Mouse (Mus musculus) neural tube, embryonic 11.5 days (tissue): ENCODE measurements around the gene Prss8. TPM values are rescaled to one million over a fixed set of nuclear protein-coding genes. Genes with fewer than 3 reads are reported as not detected.
A peak's percentile ranks its signal among the peaks of the same experiment; 100 is the strongest.
"Not testable (repeated sequence)": the region's sequence is repeated elsewhere in the genome, so short reads cannot be mapped to it uniquely, and the experiment has no call there.

Experiments
- ATAC-seq: fragments of 200-750 bp; cut with Nextera tagmentation; 2 replicates; pipeline ENCODE4 v1.8.0; 2017; ENCODE audit warnings: moderate number of reproducible peaks, mild to moderate bottlenecking, moderate TSS enrichment, moderate library complexity; ENCODE audit not compliant: insufficient read depth, low FRiP score, low TSS enrichment
- DNase-seq: peaks from one replicate; pipeline ENCODE4 v3.0.0-alpha.2; 2015; ENCODE audit warnings: low spot score
- H3K27ac ChIP-seq: fragments of 300-500 bp; sonication (generic); 2 replicates; pipeline ENCODE4 v1.5.1; 2014; ENCODE audit warnings: low read depth, mild to moderate bottlenecking, low read length
- H3K27me3 ChIP-seq: fragments of 300-500 bp; sonication (generic); 2 replicates; pipeline ENCODE4 v1.6.1; 2014; ENCODE audit warnings: mild to moderate bottlenecking, low read length, mixed read lengths; ENCODE audit not compliant: control insufficient read depth, insufficient read depth
- H3K36me3 ChIP-seq: fragments of 300-500 bp; sonication (generic); 2 replicates; pipeline ENCODE4 v1.6.1; 2014; ENCODE audit warnings: mild to moderate bottlenecking, low read length, moderate library complexity, mixed read lengths; ENCODE audit not compliant: control insufficient read depth, insufficient read depth
- H3K4me1 ChIP-seq: fragments of 300-500 bp; sonication (generic); 2 replicates; pipeline ENCODE4 v1.6.1; 2014; ENCODE audit warnings: low read length, mixed read lengths; ENCODE audit not compliant: control insufficient read depth, insufficient read depth
- H3K4me2 ChIP-seq: fragments of 300-500 bp; sonication (generic); 2 replicates; pipeline ENCODE4 v1.6.1; 2014; ENCODE audit warnings: low read depth, mild to moderate bottlenecking, moderate library complexity
- H3K4me3 ChIP-seq: fragments of 300-500 bp; sonication (generic); 2 replicates; pipeline ENCODE4 v1.5.1; 2014; ENCODE audit warnings: low read depth, low read length
- H3K9ac ChIP-seq: fragments of 300-500 bp; sonication (generic); 2 replicates; pipeline ENCODE4 v1.6.1; 2014; ENCODE audit warnings: mild to moderate bottlenecking, low read length
- H3K9me3 ChIP-seq: fragments of 300-500 bp; sonication (generic); 2 replicates; pipeline ENCODE4 v1.6.1; 2016; ENCODE audit warnings: low read length; ENCODE audit not compliant: control insufficient read depth
- WGBS: fragments of 180-500 bp; shearing (Covaris S2); extraction: QIAGEN DNeasy Blood & Tissue Kit; methylation state at CpG from one replicate; pipeline ENCODE4 v1.1.7; 2014; 5-methylcytosine and 5-hydroxymethylcytosine counted together
- polyA plus RNA-seq: library from polyadenylated mRNA; unstranded; fragments of >200 nt; fragmentation: Nextera tagmentation; extraction: Ambion mirVana; gene quantifications from 2 replicates; pipeline ENCODE4 v1.2.1, GENCODE M21; 2014

Prss8 gene
- polyA plus RNA-seq, 1 experiment from 2014 or later = 2.0 TPM

DNA sequence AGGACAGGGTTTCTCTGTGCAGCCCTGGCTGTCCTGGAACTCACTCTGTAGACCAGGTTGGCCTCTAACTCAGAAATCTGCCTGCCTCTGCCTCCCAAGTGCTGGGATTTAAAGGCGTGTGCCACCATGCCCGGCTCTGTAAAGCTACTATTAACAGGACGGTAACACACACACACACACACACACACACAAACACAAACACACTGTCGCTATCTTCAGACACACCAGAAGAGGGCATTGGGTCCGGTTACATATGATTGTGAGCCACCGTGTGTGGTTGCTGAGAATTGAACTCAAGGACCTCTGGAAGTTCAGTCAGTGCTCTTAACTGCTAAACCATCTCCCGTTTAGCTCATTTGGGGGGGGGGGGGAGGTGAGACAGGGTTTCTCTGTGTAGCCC lies 34.0 kb downstream of the Prss8 start:
- H3K36me3 ChIP-seq, H3K9me3 ChIP-seq, H3K27ac ChIP-seq, H3K4me2 ChIP-seq, ATAC-seq, H3K4me1 ChIP-seq, DNase-seq, H3K9ac ChIP-seq, H3K27me3 ChIP-seq, H3K4me3 ChIP-seq: not testable (repeated sequence)
- 68% methylated on average over 7 of the region's 7 CpGs for WGBS

DNA sequence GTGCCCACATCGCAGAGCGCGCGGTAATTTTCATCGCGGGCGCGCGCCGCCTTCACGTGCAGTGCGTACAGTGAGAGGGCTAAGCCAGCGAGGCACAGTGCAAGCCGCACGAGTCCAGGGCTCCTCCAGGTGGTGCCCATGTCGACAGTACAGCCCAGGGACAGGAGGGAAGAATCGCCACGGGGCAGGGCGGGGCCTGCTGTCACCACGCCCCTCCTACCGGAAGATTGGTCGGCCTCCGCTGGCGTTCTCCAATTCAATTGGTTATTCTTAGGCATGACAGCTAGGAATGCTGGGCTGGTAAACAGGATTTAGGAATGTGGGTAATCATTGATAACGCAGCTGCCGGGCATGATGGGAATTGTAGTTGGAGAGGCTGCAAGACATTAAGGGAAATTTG lies 34.5 kb downstream of the Prss8 start, which contains the start of the genes Gm21974 and Vkorc1:
Gene Gm21974 (minus strand): TSS at position 13 of the 400 bp plus-strand sequence.
Gene Vkorc1 (minus strand): TSS at position 176 of the 400 bp plus-strand sequence.
- ATAC-seq = peak; percentile 97
- no peaks in the 10 kb centered on the region for H3K4me1 ChIP-seq
- no peaks in the 10 kb centered on the region for H3K27me3 ChIP-seq
- peak within 1 kb of the TSS; percentile 50 for H3K4me3 ChIP-seq
- peak within 1 kb of the TSS; percentile 58 for H3K9ac ChIP-seq
- H3K27ac ChIP-seq = 0 out of 2 replicates have a peak within 1 kb of the TSS, but pooled peaks have one; percentile 35
- H3K9me3 ChIP-seq = no peaks in the 10 kb centered on the region
- peak within 1 kb of the TSS; percentile 53 for H3K4me2 ChIP-seq
- no peaks in the 10 kb centered on the region for H3K36me3 ChIP-seq
- under 1% methylated on average over 26 of the region's 26 CpGs for WGBS
- peak; percentile 93 for DNase-seq

DNA sequence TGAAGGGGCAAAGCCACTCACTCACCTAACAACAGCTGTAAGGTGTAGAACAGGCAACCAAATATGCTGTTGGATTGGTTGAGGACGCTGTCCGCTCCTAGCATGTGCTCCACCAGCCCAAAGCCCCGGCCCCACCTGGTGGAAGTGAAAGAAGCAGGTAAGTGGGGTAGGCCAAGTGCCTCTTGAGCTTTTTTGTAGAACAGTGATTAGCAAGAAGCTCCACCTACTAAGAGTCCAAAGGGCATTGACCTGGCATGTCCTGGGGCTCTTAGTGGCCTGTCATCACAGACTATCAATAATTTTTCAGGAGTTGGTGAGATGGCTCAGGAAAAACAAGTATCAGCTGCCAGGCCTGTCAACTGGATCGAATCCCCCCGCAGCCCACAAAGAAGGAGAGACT lies 35.4 kb downstream of the Prss8 start:
- no peak overlapping the region for H3K9ac ChIP-seq
- no peak overlapping the region for H3K27ac ChIP-seq
- H3K9me3 ChIP-seq = no peaks in the 10 kb centered on the region
- no peak overlapping the region; the same call in 1 of the 2 replicates for H3K4me3 ChIP-seq
- H3K4me1 ChIP-seq = no peaks in the 10 kb centered on the region
- no peak for DNase-seq
- ATAC-seq = no peak
- no peaks in the 10 kb centered on the region for H3K36me3 ChIP-seq
- 80% methylated on average over 5 of the region's 5 CpGs for WGBS
- no peaks in the 10 kb centered on the region for H3K27me3 ChIP-seq
- H3K4me2 ChIP-seq = peak overlapping the region; percentile 53; the same call in 1 of the 2 replicates

DNA sequence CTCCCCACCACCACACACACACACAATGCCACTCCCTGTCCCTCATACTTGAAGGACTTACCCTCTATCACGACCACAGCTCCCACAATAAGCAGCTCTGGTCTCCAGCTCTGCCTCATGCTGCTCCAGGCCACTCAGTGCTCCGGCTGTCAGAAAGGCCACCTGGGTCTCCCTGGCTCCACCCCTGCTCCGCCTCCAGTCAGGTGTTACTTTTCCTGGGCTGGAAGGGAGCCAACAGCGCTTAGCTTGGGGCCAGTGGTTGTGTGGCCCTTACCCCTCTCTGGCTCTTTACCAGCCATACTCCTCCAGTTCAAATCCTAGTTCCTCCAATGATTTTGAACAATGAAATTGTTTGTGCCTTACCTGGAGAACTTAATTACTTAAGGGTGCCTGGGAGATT lies 39.1 kb downstream of the Prss8 start, which contains the start of gene Prss53:
Gene Prss53 (minus strand): TSS at position 173 of the 400 bp plus-strand sequence.
- Histone ChIP-seq H3K27ac (no peak within 1 kb of the TSS), H3K4me2 (no peak within 1 kb of the TSS), H3K9ac (no peak within 1 kb of the TSS), H3K36me3 (peaks cover 7% of the 10 kb centered on the region), H3K4me1 (no peaks in the 10 kb centered on the region), H3K4me3 (no peak within 1 kb of the TSS), H3K27me3 (no peaks in the 10 kb centered on the region), H3K9me3 (no peaks in the 10 kb centered on the region)
- ATAC-seq (no peak), DNase-seq (no peak)
- 42% methylated on average over 4 of the region's 4 CpGs for WGBS

DNA sequence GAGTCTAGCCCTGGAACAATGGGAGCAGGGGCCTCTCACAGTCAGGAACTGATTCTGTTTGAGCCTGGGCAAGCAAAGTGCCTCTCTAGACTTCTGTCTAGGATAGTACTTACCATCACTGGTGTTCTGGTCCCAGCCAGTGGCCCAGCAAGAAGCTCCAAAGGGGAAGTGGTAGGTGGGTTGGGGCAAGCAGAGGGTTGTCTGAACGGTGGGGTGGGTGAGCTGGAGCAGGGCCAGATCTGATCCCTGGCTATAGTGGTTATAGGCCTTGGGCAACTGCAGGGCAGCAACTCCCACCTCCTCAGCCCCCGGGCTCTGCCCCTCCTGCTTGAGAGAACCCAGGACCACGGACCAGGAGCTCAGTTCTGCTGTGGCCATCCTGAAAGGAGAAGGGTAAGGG lies 41.1 kb downstream of the Prss8 start:
- Histone ChIP-seq H3K36me3 (peaks cover 18% of the 10 kb centered on the region), H3K9me3 (no peaks in the 10 kb centered on the region), H3K27me3 (no peaks in the 10 kb centered on the region), H3K4me2 (no peak overlapping the region), H3K4me3 (no peak overlapping the region), H3K9ac (no peak overlapping the region), H3K4me1 (no peaks in the 10 kb centered on the region), H3K27ac (no peak overlapping the region)
- ATAC-seq (no peak), DNase-seq (no peak)
- 86% methylated on average over 3 of the region's 3 CpGs for WGBS

DNA sequence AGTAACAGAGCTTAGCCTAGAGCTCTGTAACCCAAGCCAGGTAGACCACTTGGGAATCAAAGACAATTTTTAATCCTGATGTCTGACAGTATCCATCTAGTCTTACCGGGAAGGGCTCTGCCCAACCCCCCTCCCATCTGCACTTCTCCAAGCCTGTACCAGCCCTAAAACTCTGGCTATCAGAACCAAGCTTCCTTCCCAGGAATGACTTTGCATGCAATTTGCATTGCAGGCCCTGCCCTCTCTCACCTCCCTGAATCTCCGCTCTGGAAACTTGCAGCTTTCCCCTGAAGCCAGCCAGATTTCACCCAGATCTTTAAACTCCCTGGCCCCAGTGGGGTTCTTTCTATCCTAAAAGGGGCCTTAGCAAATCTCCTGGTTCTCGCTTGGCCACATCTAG lies 42.1 kb downstream of the Prss8 start:
- no peak for ATAC-seq
- no peak overlapping the region for H3K4me3 ChIP-seq
- no peak overlapping the region for H3K4me2 ChIP-seq
- H3K9ac ChIP-seq = no peak overlapping the region
- H3K36me3 ChIP-seq = peaks cover 27% of the 10 kb centered on the region
- no peaks in the 10 kb centered on the region for H3K9me3 ChIP-seq
- H3K27ac ChIP-seq = no peak overlapping the region
- H3K27me3 ChIP-seq = no peaks in the 10 kb centered on the region
- H3K4me1 ChIP-seq = no peaks in the 10 kb centered on the region
- DNase-seq = no peak
- 83% methylated on average over 3 of the region's 3 CpGs for WGBS

DNA sequence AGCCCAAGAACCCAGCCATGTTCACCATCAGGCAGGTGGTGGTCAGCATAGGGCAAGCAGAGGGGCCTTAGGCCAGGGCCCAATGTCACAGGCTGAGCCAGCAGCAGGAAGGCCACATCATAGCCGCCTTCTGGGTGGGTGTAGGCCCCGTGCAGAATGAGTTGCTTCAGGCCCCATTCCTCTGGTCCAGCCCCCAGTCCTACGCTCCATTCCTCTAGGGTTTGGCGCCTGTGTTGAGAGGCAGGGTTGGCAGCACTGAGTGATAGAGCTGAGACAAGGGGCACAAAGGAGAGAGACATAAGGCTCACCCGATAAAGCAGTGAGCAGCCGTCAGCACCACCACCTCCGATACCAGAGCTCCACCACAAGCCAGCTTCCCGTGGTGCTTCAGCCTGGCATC lies 42.7 kb downstream of the Prss8 start:
- Histone ChIP-seq H3K36me3 (peaks cover 33% of the 10 kb centered on the region), H3K9me3 (no peaks in the 10 kb centered on the region), H3K4me3 (no peak overlapping the region), H3K9ac (no peak overlapping the region), H3K27ac (no peak overlapping the region), H3K27me3 (no peaks in the 10 kb centered on the region), H3K4me1 (no peaks in the 10 kb centered on the region), H3K4me2 (no peak overlapping the region)
- DNase-seq = no peak
- no peak for ATAC-seq
- WGBS = 84% methylated on average over 8 of the region's 8 CpGs

DNA sequence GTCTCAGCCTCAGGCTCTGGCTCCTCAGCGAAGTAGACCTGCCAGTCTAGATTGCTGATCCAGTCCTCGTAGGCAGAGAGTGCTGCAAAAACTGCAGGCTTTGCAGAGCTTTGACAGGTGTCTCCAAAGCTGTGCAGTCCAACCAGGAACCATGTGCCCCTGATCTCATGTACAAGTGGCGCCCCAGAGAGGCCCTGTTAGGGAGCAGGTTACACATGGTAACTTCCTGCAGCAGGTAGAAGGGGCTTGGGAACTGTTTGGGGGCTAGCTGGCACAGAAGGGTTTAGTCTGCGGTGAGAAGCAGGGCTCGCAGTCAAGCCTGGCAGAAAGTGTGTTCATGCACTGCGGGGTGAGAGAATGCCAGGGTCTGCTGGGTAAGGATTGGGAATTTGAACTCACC lies 43.4 kb downstream of the Prss8 start:
- H3K9ac ChIP-seq = no peak overlapping the region
- H3K4me3 ChIP-seq = no peak overlapping the region
- H3K9me3 ChIP-seq = no peaks in the 10 kb centered on the region
- H3K27me3 ChIP-seq = no peaks in the 10 kb centered on the region
- H3K4me2 ChIP-seq = no peak overlapping the region
- DNase-seq (no peak), ATAC-seq (no peak)
- H3K36me3 ChIP-seq = peaks cover 38% of the 10 kb centered on the region
- 92% methylated on average over 6 of the region's 6 CpGs for WGBS
- no peaks in the 10 kb centered on the region for H3K4me1 ChIP-seq
- no peak overlapping the region for H3K27ac ChIP-seq

DNA sequence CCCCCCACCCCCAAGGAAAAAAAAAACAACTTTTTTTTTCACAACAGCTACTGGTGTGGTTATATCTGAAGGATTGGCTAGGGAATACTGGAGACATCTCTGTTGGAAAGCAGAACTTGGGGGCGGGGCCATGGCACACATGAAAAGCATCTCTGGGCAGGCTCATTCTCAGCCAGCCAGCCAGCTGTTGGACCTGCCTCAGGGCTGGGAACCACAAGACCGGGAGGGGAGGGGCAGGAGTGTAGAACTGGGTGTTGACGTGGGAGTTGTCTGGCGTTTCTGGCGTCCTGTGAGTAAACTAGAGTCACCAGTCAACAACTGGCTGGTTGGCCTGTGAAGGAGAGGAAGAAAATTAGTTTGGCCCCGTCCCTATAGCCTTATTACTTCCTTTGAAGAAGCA lies 44.0 kb downstream of the Prss8 start:
- Histone ChIP-seq H3K4me1 (no peaks in the 10 kb centered on the region), H3K9me3 (no peaks in the 10 kb centered on the region), H3K36me3 (peaks cover 44% of the 10 kb centered on the region), H3K27ac (no peak overlapping the region), H3K4me2 (no peak overlapping the region), H3K9ac (no peak overlapping the region), H3K4me3 (no peak overlapping the region), H3K27me3 (no peaks in the 10 kb centered on the region)
- DNase-seq (no peak), ATAC-seq (no peak)
- WGBS = 77% methylated on average over 6 of the region's 6 CpGs
